Mouse (Mus musculus) small intestine, adult 2 months (tissue): ENCODE results near the gene Krtap4-13.

Experiments
- CTCF ChIP-seq: fragments of 200-500 bp; IDR thresholded peaks from 2 replicates; pipeline ENCODE4 v1.5.1; 2012; ENCODE audit warnings: low read depth, mild to moderate bottlenecking, control low read depth, inconsistent platforms, low read length, moderate library complexity, mixed read lengths; ENCODE audit not compliant: insufficient replicate concordance, insufficient read length; ENCODE audit errors: extremely low read depth
- POLR2A ChIP-seq: fragments of 200-500 bp; IDR thresholded peaks from 2 replicates; pipeline ENCODE4 v1.6.1; 2012; ENCODE audit warnings: low read depth, mild to moderate bottlenecking, control low read depth, inconsistent platforms, low read length, moderate library complexity

- TF ChIP-seq CTCF (no peak), POLR2A (no peak)
These were observed 37.1 kb upstream of the Krtap4-13 start for GRCm38 (mm10) chr11:99846746-99847145.
